Mouse (Mus musculus) frontal cortex, postnatal 14 days (tissue): ENCODE measurements around the gene Lcp2.

ENCODE experiments used
- DNase-seq, 2 experiments: peaks; one replicate each; pipeline ENCODE4 v3.0.0; 2022; ENCODE audit warnings: low spot score in 2 of 2

Lcp2 gene

DNA sequence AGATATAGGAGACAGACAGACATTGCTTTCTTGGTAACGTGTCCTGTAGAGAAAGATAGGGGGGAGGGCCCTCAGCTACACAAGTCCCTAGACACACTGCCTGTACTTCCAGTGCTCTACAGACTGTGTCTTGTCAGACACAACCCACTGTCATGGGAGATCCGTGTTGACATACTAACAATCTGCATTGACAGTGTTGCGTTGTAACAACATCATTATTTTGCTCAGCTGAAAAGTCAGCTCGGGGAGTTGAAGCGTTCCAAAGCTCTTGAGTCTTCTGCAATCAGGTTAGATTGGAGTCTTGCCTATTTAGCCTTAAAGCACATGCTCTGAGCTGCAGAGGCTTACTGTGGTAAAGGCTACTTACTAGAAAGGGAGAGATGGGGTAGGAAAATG is 820 bp downstream of the Lcp2 start:
- DNase-seq, result no peak

DNA sequence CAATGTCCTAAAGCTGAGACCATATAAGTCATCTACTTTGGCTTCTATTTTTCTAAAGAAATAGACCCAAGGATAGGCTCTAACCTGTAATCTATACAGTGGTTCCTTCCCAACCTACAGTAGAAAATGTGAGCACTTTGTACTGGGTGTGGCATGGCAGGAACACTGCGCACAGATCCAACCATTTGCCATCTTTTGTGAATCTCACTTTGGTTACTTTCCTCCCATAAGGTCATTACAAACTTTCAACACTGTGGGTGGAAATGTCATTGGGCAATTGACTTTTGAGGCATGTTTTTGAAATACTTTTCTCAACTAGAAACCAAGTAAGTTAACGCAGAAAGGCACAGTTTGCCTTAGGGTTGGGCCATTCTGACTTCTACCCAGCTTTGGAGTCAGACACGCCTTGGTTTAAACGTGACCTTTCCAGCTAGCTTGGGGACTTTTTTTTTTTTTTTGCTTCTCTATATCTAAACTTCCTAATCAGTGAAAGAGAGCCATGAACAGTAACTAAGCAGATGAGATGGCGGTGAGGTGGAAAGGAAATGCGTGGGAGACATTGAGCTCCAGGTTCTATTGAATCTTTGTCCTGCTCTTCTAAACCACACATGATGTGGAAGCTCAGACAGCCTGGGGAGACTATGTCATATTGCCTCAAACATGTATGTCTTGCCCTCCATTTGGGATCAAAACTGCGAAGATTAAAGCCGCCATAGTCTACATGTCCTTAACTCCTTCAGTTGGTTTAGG is 1.8 kb downstream of the Lcp2 start:
- DNase-seq, result no peak

DNA sequence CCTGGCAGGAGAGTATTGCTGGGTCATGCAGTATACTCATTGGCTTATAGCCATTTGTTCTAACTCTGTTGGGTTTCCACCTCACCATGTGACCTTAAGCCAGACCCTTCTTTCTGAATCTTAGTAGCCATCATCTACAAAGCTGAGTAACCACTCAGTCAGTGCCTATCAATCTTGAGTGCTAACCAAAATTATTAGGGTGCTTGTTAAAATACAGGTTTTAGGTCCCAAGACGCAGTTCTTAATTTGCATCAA is 2.3 kb downstream of the Lcp2 start:
- no peak for DNase-seq

DNA sequence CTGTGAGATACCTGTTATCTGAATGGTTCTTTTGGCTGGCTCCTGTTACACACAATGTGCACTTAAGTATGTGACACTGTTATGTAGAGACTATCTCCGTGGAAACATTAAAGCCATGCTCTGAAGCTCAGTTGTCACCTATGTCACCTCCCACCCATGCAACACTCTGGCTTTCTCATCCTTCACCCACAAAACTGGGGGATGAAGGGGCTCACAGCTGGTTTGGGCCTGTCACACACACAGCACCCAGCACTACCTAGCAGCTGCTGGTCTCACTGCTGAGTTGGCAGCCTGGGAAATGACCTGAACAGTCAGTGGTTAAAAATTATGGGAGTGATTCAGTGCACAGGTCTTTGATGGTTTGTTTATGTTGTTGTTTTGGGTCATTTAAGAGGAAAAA is 3.3 kb downstream of the Lcp2 start:
- DNase-seq, result no peak

DNA sequence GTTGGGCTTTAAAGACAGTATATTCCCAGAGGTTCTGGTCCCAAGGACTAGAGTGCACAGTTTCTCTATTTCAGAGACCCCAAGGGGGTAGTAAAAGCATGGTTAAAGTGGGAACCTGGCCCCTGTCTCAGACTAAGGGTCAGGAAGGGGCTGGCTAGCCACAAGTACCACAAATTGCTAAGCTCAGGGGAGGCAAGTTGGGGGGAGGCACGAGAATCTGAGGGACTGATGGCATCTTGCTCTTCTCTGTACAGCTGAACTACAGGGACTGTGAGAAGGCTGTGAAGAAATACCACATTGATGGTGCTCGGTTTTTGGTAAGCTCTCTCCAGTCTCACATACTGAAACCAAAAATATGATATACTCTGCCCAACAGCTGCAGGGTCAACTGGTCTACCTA is 3.9 kb downstream of the Lcp2 start:
- no peak for DNase-seq

DNA sequence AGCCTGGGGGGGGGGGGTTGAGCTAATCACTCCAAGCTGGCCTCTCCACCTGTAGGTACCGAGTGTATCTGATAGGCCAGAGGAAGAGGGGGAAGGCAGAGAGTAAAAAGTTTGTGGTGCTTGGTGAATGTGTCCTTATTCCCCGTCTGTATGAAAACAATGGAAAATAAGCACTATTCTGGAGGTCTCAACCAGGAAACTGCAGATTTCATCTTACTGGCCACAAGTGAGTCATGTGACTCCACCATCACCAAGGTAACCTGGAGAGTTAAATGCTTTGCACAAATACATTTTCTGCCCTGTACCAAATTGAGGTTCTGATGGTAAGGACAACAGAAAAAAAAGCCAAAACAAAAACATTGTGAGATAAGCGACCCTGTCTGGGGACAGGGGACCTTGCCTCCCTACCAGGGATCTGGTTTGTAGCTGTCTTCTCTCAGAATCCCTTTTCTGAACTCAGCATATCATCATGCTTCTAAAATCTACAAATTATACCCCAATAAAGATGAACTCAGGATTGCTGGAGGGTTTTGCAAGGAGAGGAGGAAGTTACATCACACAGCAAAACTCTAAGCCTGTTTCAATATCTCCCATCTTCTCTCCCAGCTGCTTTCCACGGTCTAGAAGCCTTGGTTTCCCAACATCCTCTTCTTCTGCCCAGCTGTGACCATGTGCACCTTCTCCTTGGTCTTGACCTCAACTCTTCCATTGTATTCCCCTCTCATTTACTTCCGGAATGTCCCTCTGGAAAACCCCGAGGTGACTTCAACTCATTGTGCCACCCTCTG is 6.5 kb downstream of the Lcp2 start:
- no peak for DNase-seq

DNA sequence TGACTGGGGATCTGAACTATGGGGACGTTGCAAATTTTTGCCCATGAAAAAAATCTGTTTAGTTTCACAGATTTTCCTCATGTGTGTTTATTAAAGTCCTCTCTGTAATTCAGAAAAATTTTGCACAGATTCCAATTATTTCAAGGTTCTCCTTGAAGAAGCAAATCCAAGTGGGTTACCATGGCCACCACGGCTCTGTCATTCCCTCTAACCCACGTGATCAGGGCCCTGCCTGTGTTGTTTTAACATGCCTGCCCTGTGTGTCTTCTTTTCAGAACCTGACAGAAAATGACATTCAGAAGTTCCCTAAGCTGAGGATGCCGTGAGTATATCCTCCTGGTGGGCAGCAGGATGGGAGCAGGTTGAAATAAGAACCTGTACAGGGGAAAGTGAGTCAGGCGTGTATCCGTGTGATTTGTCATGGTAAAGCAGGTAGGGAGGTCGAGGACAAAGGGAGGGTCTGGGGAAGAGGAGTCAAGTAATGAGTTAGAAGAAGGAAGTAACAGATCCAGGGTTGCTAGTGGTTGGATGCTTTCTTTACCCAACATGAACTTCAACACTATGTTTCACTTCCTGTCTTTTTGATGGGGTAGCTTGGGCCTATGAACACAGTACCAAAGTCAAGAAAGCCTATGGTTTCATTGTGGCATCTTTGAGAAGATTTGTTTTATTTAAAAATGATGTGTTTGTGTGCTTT is 7.5 kb downstream of the Lcp2 start:
- DNase-seq, result no peak

DNA sequence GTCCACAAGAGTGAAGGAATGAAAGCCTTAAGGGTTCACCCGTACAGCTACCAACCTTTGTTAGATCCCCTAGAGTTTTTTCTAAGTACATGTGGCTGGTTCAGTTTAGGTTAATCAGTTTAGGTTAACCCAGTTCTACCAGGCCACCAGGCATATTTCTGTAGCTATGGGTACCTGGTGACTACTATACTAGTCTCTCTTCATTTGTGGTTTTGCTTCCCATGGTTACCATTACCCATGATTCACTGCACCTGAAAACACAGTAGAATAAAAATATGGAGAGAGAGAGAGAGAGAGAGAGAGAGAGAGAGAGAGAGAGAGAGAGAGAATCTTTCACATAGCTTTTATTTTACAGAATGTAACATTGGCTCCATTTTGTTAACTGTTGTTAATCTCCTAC is 10.0 kb downstream of the Lcp2 start:
- no peak for DNase-seq

DNA sequence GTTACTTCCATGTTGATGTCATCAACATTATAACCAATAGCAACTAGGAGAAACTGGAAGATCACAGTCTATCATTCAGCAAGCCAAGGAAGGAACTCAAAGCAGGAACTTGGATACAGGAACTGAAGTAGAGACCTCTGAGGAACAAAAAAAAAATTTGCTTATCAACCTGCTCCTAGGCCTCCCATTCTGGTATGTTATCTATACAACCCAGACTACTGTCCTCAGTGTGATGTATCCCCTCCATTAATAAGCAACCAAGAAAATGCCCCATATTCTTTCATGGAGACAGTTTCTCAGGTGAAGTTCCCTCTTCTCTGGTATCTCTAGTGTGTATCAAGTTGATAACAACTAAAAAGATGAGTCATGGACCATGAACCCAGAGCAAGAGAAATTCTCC is 11.6 kb downstream of the Lcp2 start:
- DNase-seq, result no peak

DNA sequence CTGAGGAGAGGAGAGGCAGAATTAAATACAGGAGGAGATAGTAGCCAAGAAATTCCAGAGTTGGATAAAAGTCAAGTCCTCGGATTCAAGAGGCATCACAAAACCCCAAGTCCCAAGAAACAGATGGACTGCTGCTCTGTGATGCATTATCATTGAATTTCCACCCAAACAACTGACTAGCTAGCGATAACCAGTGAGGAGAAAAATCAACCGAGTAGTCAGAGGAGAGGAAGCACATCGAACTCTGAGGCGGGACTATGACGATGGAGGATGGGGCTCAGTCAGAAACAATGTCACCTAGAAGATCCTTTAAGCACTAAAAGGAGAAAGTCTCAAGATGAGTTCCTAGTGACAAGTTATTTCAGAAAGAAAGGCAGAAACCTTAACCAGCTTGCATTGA is 12.2 kb downstream of the Lcp2 start:
- no peak for DNase-seq

DNA sequence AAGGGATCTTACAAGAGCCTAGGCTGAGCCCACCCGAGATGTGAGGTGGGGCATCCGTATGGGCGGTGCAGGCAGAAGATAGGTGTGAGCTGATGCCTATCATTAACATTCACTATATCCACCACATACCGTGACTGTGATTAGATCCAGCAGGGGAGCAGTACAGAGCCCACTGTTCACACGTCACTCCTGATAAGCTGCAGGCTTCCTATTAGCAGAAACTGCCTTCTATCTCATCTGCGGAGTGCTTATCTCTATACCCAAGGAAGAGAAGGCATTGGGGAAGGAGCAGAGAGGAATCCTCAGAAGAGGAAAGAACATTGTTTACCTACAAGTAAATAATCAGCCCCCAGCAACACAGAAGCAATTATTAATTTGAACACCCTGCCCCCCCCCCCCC is 15.0 kb downstream of the Lcp2 start:
- DNase-seq, result no peak

DNA sequence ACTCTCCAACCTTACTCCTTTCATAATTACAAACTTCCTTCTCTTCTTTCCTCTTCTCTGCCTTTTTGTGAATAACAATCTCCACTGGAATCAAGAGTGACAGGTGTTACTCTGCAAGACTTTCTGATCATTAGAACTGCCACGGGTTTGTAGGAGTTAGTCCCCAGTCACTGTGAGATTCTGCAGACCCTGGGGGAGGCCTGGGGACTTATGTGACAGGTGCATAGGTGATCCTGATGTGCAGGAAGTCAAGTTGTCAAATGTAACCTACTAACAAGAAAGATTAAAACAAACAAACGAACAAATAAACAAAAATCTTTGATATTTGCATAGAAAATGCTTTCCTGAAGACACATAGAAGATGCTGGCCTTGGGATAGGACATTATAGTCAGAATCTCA is 16.5 kb downstream of the Lcp2 start:
- no peak for DNase-seq

DNA sequence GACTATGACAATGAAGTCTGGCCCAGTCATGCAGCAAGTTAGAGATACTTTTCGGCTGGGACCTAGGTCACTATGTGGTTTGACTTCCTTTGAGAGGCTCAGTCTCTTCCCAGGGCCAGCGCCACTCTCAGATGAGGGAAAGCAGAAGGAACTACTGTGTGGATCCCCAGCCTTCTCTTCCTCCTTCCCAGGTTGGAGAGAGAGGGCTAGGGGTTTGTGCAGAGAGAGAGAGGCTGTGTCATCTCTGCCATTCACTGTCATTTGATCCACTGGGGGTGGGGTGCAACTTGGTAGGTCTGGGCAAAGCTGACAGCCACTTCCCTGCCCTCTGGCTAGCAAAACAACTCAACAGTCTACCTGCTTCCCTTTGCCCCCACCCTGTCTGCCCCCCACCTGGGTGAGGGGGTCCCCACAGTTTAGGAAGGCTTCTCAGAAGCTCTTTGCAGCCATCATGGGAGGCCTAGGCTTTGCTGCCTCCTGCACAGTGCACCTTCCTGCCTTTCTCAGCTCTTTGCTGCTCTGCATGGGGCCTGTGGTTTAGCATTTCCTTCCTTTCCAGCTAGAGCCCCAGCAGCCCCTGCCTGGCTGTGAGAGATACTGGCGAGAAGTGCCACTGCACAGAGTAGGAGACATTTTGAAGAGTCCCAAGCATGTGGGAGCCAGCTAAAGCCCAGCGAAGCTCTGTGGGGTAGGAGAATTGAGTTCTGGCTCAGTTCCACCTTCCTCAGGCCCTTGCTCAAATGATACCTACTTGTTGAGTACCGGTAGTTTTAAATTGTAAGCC is 17.2 kb downstream of the Lcp2 start:
- no peak for DNase-seq

DNA sequence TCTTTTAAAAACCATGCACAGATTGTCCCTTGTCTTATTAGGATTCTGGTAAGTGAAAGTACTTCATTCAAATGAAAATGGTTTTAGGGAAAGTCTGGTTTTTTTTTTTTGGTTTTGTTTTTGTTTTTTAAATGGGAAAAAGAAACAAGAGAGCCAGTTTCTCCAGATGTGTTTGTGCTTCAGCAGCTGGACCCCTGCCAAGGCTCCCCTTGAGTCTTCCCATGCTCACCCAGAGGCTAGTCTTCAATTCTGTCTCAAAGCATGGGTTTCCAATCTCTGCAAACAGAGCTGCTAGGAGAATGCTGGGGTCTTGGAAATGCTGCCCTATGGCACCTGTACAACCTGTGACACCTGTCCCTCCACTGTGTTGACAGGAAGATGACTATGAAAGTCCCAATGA is 23.9 kb downstream of the Lcp2 start:
- DNase-seq, result no peak

DNA sequence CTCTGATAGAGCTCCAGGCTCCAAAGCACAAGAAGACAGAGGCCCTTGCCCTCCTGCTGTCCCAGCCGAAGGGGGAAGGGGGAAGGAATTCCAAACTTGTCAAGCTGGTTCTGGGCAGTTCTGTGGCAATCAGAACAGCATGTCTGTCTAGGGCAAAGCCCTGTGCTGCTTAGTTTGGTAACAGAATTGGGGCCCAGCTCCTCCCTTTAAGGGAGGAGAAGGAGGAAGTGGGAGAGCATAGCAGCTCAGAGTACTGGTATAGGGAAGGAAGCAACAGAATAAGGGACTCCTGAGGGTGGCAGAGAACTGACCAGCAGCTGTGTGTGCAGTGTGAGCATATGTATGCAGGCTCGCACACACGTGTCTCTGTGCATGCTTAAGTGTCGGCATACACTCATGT is 25.6 kb downstream of the Lcp2 start:
- no peak for DNase-seq

DNA sequence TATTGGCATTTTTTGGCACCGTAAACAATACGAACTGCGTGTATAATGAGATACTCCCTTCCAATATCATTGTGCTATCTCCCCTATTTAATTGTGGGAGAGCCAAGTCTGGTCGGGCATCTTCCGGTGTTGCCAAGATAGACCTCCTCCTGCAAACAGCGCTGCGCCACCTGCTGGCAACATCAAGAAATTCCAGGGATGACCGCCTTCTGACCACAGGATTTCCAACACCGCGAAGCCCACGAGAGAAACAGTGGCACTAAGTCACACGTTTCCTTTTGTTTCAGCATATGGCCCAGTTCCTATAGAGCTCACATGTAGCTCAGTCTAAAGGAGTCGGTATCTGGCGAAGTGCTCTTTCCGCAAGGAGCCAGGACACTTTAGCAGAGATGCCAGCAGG is 27.1 kb downstream of the Lcp2 start:
- DNase-seq, result peak in 1 of 2 experiments; percentile 36

DNA sequence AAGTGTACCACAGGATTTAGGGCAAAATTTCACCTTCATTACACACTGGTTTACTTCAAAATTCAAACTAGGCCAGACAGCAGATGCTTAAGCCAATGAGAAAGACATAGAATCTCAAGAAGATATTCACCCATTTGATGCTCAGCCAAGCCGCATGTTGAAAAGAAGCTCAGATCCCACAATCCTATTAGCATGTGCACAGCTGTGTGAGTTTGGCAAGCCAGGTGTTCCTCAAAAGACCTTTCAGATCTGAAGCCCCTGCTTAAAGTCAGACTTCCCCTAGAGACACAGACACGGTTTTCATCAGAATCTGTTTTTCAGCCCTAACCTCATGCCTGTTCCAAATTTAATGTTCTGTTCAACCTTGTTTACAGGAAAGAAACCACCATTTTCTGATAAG is 31.1 kb downstream of the Lcp2 start:
- no peak for DNase-seq

DNA sequence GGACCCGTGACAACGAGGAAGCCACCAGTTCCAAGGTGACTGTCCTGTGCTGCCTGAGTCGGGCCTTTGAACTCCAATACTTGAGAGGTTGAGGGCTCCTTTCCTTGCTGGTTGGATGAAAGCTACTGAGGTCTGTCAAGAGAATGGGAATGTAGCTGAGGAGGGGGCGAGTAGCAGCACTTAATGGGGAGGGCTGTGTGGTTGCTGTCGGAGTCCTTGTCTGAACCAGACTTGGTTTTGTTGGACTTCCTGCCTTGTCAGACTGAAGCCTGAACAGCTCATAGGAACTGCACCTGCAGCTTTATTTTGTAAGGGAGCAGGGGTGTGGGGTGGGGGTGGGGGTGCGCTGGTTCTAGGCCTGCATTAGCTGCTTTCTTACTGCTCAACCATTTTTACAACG is 31.9 kb downstream of the Lcp2 start:
- DNase-seq, result no peak

DNA sequence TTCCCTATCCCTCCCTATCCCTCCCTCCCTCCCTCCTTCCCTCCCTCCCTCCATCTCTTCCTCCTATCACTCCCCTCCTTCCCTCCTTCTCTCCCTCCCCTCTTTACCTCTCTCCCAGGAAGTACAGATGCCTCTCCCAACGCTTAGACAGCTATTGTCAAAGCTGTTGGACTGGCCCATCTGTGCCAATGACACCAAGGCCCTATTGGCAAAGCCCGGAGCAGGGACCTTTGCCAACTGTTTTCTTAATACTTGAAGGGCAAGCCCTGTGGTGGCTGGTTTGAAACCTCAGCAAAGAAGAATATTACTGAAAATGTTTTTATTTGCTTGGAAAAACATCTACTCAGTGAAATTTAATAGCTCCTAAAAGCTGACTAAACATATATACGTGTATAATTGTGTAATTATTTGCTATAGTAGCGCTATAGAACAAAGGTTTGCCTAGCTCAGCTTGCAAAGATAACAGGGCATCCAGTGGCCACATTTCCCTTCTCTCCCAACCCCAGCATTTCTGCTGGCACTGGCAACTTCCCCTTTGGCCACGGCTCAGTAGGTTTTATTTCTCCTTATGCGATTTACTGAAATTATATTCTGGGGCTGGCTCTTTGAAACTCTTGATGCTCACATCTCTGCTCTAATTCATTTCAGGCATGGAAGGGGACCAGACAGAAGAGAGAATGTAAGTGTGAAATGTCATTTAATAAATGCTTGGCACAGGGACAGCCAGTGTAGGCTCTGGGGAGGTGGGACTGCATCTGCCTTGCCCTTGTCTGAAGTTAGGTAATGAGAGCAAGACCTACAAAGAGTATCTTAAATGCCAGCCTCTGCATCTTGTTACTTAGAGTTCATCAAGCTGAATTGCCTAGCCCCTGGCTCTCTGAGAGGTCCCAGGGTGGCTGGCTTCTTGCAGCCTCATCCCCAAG is 33.1 kb downstream of the Lcp2 start:
- DNase-seq, result no peak

DNA sequence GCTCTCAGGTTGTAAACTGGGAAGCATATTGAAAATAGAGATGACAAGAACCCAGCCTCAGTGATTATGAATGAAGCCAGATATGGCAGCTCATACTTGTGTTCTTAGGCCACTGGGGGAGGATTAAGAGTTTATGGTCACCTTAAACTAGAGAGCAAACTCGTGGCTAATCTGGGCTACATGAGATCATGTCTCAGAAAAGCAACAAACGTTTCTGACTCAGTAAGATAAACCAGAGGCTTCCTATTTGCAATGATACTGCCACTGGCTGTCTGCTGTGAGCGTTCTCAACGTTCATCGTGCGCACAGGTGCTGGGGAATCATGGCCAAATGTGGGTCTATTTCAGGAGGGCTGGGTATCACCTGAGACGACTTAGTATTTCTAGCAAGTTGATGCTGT is 37.1 kb downstream of the Lcp2 start:
- no peak for DNase-seq

DNA sequence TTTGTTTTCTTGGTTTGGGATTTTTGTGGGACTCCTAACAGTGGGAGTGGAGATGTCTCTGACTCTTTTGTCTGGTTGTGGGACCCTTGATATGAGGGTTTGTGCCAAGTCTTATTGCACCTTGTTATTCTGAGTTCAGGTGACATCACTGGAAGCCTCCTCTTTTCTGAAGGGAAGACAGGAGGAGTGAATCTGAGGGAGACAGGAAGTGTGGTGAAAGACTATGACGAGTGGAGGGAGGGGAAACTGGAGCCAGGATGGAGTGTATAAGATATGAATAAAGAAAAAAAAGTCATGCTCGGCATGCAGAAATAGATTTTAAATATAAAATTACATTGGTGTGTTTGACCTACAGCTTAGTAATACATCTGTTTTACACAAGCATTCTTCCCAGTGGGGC is 37.9 kb downstream of the Lcp2 start:
- no peak for DNase-seq
